Mouse (Mus musculus): Measurements from ENCODE around the gene Arfgef2. TPM values are rescaled to one million over a fixed set of nuclear protein-coding genes. Genes with fewer than 3 reads are reported as not detected.

The Arfgef2 gene
- 10 to 100 TPM; 46.0 to 49.1 TPM for total RNA-seq (2021)

DNA sequence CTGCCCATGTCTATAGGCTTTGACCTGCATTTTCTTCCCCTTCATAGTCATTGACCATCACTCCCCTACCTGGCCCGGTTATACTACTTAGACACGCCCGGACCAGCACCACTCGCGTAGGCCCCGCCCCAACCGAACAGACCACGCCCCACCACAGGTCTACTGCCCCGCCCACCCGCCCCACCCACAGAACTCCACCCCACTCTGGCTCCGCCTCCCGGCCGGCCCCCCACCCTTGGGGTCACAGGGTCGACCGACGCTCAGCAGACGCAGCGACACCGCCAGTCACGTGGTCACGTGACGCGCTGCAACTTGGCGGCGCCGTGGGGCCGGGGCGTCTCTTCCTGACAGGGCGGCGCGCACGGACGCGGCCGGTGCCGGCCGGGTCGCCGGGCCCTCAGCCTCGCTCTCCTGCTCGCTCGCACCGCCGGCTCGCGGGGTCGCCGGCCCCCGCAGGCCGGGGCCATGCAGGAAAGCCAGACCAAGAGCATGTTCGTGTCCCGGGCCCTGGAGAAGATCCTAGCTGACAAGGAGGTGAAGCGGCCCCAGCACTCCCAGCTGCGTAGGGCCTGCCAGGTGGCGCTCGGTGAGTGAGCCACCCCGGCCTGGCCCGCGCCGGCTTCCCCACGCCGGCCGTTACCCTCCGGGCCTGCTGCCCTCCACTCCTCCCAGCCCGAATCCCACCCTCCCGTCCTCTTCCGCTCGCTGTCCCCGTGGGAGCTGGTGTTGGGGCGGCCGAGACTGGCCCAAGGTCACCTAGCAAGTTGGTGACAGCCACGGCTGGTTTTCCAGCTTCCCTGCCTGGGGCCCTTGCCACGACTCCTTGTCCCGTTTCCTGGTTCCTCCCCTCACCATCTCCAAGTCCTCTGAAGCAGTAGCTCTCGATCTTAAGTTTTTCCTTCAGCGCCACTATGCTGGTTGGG is at the start of gene Arfgef2:
Gene Arfgef2, plus strand, starts transcription at position 339 of the 923 bp plus-strand sequence.
- DNase-seq, result peak; percentile 81 to 85

DNA sequence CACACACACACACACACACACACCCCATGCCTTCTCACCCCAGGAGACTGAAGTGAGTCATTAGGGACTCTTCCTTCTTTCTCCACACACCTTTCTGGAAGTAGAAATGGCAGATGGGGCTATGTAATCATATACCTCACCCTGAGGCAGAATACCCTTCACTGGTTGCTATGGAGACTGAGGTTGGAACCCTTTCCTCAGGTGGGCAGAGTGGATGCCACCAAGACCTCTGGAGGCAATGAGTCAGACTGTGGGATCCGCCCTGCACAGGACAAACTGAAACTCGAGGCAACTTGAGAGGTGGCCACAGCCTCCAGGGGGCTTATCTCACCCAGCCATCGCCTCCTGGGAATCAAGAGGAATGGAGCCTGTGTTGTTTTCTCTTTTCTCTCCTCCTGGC is 47.4 kb upstream of the Arfgef2 start:
- DNase-seq, result no peak

DNA sequence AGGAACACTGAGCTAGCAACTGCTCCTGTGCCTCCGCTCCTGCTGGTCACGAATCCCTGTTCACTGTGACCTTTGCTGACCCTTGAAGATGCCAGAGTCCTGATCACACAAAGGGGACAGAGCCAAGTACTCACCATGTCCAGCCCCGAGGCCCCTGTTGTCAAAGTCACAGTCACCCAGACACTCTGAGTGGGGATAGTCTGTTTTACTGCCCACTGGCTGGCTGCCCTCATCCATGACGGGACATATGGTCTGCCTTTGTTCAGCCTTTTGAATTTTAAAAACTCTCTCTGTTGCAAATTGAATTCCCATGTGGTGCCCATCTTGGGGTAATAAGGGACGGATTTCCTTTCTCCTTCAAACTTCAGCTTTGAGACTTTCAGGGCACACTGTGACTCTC is 41.3 kb upstream of the Arfgef2 start:
- no peak for DNase-seq

DNA sequence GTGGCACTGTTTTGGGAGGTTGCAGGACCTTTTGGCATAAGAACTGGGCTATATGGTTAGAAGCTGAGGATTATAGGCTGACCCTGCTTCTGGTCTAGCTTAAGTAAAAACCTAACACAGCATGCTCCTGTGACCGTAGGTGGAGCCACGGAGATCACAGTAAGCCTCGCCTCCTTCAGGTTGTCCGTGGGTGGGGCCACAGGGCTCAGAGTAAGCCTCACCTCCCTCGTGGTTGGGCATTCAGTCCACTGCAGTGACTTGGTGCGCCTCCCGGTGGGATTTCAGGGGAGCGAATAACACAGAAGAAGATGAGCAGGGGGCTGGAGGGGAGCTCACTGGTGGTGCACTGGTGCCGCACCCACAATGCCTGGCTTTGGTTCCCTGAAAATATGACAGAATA is 37.8 kb upstream of the Arfgef2 start:
- DNase-seq, result no peak

DNA sequence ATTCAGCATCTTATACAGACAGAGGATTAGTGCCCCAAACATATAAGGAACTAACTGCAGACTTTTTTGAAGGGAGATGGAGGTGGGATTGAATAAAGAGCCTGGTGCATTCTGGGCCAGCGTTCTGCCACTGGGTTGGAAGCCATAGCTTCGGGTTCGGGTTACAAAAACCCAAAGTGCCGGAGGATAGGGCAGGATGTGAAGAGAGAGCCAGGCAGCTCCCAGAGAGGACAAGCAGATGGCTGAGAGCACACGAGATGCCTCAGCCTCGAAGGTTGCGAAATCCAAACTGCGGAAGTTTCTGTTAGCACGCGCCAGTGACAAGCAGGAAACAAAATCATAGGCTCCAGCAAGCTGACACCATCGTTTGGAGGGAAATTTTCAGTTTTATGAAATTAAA is 34.0 kb upstream of the Arfgef2 start:
- no peak for DNase-seq

DNA sequence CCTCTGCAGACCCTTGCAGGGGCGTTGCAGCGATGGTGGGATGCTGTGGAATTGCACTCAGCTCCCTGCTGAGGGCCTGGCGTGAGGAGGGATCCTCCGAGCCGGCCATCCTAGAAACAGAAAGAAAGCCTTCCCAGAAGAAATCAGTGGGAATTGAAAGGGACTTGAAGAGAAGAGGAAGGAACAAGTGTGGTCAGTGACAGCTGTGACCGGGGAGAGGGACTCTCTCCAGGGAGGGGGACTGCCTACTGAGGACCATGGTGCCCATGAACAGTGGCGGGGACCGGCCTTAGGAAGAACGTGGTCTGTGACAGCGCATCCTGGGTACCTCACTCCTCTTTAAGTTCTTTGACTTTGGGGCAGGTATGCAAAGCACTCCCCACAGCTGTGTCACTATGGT is 31.8 kb upstream of the Arfgef2 start:
- DNase-seq, result no peak

DNA sequence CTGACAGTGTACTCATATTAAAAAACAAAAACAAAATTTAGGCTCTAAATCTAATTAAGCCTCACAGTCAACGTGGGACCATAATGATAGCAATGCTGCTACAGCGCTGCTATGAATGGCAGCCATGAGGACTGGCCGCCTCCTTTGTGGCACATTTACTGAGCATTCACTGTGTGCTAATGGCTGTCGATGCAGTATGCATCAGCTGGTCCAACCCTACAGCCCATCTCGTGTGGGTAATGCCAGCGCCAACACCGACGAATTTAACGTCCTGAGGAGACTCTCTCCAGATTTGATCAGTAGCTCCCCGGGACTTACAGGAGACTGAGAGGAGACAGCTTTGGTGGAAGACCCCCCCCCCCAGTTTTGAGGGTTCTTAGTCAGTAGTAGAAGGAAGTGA is 31.1 kb upstream of the Arfgef2 start:
- no peak for DNase-seq

DNA sequence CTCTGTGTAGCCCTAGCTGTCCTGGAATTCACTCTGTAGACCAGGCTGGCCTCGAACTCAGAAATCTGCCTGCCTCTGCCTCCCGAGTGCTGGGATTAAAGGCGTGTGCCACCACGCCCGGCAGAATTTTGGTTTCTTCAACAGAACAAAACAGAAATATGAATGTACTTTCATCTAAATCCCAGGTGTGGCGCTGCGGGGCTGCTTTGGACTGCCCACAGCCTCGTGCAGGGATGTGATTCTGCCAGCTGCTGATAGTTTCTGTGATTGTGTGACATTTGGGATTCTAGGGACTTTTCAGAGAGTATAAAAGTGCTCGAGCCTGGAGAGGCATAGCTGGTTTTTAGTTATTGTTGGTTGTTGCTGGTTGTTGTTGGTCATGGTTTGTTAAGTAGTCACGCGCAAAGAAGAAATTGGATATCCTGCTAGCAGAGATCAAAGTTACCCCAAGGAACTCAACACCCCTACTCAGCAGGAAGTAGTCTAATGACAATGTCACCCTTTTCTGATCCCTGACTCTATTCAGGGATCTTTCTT is 30.0 kb upstream of the Arfgef2 start:
- no peak for DNase-seq

DNA sequence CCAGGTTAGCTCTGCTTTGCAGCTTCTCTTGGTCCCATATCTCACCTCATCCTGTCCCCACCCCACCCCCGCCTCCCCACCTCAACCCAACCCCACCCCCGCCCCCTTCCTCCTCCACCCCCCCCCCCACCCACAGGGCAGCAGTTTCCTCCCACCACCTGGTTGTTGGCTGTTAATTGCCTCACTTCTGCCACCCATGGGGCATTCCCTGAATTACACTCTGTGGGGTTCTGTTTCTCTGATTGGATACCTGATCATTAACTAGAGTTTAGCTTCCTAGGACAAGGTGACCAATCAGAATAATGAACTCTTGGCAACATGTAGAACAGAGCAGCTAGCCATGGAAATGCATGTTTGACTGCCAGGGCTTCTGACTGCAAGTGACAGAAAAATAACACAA is 29.1 kb upstream of the Arfgef2 start:
- no peak for DNase-seq

DNA sequence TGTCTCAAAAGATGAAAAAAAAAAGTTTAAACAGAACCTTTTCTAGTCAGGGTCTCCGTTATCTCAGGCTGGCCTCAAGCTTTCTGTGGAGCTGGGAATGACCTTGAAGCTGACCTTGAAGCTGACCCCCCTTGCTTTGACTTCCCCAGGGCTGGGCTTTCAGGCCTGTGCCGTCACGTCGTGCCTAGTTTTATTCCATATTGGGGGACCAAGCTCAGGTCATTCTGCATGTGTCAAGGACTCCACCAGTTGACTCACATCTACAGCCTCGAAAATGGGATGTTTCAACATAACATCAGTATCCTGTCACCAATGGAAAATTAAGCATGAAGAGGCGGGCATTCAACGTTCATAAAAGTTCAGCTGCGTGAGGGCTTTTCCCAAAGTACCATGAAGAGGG is 25.4 kb upstream of the Arfgef2 start:
- DNase-seq, result no peak

DNA sequence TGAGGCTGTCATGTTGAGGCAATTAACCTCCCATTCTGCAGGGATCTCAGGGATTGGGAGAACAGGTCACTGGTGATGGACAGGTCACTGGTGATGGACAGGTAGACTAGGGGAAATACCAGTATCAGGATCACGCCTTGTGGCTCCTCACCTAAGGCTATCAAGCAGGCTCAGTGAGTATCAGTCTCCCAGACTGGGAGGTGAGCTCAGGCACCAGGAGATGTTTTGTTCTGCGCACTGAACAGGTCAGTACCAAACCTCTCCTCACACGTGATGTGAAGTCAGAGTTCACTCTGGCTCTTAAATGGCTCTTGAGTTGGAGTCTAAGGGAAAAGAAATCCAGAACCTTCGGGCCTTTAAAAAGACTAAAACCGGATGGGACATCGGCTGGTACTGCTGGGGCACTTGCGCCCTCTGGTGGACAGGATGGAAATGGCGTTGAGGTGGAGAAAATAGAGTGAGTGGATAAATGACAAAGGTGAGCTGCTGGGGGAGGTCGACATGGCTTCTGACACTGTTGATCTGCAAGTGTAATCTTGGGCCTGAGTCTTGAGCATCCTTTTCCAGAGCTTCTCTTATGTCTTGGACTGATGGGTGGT is 24.3 kb upstream of the Arfgef2 start:
- DNase-seq, result peak; percentile 68 to 73

DNA sequence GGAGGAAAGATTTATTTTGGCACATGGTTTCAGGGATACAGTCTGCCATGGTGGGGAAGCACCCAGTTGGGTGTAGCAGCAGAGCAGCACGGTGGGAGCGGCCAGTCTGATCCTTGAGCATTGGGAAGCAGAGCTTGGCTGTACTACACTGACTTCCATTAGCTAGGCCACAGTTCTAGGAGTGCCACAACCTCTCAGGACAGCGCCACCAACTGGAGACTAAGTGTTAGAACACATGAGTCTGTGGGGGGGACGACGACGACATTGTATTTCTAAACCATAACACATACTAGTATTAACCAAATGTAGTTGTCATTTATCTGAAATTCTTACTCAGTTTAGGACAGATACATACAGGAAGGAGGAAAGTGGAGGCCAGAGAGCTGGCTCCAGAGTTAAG is 21.0 kb upstream of the Arfgef2 start:
- no peak for DNase-seq

DNA sequence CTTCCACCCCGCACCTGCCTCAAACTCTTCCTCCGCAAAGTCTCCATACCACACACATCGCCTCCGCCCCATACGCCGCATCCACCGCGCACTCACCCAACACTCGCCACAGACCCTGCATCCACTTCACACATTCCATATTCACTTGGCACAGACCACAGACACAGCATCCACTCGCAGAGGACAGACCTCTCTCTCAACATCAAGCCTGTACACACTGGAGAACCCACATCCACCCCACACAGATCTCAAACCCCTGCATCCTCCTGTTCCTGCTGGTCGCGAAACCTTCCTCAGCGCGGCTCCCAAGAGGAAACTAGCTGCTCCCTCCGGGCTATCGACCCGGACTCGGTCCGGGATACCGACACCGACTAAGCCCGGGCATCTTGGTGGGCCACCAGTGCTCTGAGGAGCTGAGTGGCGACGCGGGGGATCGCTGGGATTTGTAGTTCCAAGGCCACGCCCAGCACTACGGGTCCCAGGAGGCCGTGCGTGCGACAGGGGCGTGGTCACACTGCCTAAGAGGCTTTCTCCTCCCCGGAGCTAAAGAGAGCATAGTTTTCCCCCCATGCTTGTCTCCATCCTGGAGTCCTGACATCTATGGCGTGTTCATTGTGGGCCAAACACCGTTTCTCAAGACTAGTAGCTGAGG is 18.9 kb upstream of the Arfgef2 start:
- peak; percentile 92 for DNase-seq

DNA sequence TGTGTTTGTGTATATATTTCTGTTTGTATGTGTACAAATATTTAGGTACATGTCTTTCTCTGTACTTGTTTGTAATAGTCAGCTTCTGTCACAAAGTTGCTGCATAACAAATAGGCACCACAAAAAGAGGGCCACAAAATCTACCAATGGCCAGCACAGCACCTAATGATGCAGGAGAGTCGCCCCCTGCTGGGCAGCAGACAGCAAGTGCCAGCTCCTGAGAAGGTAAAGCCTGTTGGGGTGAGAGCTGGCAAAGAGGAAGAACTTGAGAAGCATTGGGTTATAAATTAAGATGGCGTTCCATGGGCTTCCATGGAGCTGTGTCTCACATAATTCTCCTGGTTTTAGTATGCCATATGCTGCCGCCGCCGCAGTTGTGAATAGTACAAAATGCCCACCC is 13.7 kb upstream of the Arfgef2 start:
- DNase-seq, result no peak

DNA sequence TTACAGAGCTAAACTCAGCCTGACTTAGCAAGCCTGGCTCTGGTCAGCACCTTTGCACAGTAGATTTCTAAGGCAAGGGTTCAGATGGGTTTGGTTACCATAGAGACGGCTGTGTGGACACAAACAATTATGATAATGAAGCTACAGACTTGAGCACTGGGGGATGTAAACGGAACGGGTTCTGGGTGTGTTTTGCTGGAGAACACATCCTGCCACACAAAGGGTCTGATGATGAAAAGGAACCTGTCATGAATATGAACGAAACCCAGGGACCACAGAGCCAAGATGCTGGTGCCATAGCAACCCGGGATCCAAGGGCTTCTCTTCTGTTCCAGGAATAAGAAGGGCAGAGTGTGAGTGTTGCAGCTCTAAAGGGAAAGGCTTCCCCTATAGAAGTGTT is 13.0 kb upstream of the Arfgef2 start, which contains the start of gene Trp53rkb:
Gene Trp53rkb, plus strand, starts transcription at position 177 of the 400 bp plus-strand sequence.
- peak in 1 of 2 experiments; percentile 29 for DNase-seq

DNA sequence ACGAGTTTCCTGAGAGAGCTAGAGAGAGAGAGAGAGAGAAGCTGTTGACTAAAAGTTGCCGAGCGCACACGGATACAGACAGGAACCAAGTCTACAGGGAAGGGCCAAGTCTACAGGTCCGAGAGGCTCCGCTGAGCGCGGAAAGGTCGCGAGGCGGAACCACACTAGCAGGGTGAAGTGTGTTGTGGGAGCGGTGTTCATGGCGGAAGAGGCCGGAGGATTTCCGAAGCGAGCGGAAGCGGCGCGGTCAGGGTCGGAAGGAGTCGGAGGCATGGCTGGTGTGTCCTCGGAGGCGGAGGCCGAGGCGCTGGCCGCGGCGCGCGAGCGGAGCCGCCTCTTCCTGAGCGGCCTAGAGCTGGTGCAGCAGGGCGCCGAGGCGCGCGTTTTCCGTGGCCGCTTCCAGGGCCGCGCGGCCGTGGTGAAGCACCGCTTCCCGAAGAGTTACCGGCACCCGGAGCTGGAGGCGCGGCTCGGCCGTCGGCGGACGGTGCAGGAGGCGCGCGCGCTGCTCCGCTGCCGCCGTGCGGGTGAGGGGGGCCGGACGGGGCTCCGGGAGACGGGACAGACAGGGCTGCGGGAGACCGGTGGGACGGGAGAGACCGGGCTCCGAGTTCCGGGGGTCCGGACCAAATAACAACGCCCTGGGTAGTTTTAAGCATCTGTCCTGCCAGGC is 11.7 kb upstream of the Arfgef2 start:
- DNase-seq, result peak; percentile 84 to 86

DNA sequence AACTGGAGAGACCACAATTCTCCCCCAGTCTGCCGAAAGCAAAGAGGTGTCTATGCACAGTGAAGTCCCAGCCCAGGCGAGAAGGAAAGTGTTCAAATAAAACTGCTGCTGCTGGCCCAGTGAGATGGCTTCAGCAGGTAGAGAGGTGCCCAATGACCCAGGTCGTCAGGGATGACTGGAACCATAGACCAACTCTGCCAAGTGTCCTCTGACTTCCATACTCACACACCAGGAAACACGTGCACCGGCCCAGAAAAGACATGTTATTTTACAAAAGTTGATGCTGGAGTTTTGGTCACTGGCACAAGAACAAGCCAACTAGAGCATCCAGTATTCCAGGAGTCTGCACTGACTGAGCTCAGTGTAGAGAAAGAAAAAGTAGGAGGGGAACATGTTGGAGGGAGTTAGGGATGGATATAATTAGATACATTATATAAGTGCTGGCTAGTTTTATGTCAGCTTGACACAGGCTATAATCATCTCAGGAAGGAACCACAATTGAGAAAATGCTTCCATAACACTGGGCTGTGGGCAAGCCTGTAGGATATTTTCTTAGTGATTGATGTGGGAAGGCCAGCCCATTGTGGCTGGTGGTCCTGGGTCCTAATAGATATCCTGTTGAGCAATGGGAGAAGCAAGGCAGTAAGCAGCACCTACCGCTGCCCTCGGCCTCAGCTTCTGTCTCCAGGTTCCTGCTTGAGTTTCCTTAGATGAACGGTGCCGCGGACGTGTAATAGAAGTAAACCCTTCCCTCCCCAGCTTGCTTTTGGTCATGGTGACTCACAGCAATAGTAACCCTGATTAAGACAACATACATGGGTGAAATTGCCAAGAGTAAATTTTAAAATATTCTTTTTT is 5.5 kb upstream of the Arfgef2 start:
- no peak for DNase-seq

DNA sequence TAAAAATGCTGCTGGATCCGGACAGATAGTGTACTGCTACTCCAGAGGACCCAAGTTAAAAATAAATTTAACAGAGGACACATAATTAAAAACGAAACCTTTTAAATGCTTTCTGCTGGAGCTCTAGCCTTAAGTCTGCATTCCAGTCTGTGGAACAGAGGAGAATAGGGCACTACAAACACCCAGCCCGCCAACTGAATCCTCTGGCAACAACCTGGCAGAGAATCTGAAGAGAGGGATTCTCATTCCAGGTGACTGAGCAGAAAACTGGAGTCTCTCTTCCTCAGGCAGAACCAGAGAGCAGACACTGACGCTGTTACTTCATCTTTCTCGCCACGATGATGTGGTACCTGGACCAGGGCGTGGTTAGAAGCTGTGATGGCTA is 4.9 kb upstream of the Arfgef2 start:
- DNase-seq, result no peak

DNA sequence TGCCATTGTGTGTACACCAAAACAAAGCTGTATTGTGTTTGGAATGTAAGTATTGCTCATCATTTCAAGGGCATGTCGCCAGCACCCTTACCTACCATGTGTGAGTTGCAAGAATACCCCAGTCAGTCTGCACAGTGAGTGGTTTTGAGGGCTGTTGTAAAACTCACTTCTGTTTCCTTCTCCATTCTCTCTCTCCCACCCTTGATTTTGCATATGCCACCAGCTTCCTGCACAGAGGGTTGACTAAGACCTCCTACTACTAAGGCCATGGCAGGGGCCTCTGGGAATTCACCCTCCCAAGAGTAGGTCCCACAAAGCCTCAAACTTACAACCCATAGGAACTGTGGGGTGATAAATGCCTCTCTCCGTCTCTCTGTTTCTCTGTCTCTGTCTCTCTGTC is 4.0 kb upstream of the Arfgef2 start:
- DNase-seq, result no peak

DNA sequence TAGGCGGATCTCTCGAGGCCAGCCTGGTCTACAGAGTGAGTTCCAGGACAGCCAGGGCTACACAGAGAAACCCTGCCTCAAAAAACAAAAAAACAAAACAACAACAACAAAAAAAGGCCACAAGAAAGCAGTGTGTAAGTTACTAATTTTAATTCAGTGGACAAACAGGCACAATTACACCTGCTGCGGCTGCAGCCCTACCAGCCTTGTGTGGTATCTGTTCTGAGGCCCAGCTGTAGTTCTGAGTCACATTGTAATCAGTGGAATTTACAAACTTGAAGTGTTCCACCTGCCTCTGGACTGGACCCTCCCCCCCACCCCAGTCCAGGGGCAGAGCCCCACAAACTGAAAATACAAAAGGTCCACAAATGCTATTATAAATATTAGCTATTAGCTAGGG is 2.1 kb upstream of the Arfgef2 start:
- DNase-seq, result no peak

DNA sequence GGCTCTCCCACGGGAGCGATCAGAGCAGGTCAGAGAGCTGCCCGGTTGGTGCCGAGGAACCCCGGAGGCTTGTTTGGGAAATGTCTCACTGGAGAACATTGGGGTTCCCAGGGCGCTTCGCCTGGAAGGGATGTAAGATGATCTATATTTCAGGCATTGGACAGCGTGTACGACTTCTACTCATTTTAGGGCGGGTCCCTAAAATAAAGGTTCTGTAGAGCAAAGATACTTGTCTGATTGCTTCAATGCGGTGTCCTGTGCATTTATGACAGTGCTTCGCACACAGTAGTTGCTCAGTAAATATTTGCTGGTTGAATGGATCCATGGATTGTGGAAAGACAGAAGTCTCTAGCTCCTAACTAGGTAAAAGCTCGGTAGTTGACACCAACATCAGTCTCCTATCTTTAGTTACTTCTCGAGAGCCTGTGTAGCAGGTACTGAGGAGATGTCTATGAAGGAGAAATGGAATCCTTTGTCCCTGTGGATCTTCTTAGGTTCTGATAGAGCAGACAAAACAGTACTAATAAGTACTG is 851 bp downstream of the Arfgef2 start:
- DNase-seq, result no peak

All from layer of hippocampus, postnatal 36 days (tissue).